Mouse (Mus musculus) kidney, postnatal 0 days (tissue): ENCODE results near the gene 4833439L19Rik. TPM values are rescaled to one million over a fixed set of nuclear protein-coding genes. Genes with fewer than 3 reads are reported as not detected.

Experiments used
- ATAC-seq: fragments of 200-750 bp; cut with Nextera tagmentation; replicated peaks from 2 replicates; pipeline ENCODE4 v1.8.0; 2017; ENCODE audit warnings: low read depth, moderate number of reproducible peaks, moderate TSS enrichment, moderate library complexity; ENCODE audit not compliant: low FRiP score
- DNase-seq: peaks from one replicate; pipeline ENCODE4 v3.0.0-alpha.2; 2016; ENCODE audit warnings: low spot score
- H3K27ac ChIP-seq: fragments of 300-500 bp; sonication (generic); 2 replicates; pipeline ENCODE4 v1.5.1; 2014; ENCODE audit warnings: mild to moderate bottlenecking
- H3K27me3 ChIP-seq: fragments of 300-500 bp; sonication (generic); 2 replicates; pipeline ENCODE4 v1.6.1; 2014; ENCODE audit warnings: low read length, mixed read lengths; ENCODE audit not compliant: insufficient read depth
- H3K36me3 ChIP-seq: fragments of 300-500 bp; sonication (generic); 2 replicates; pipeline ENCODE4 v1.6.1; 2014; ENCODE audit warnings: low read length, mixed read lengths; ENCODE audit not compliant: insufficient read depth
- H3K4me1 ChIP-seq: fragments of 300-500 bp; sonication (generic); replicated peaks from 2 replicates; pipeline ENCODE4 v1.6.1; 2014; ENCODE audit warnings: antibody characterized with exemption, low read length, mixed read lengths; ENCODE audit not compliant: insufficient read depth
- H3K4me2 ChIP-seq: fragments of 300-500 bp; sonication (generic); 2 replicates; pipeline ENCODE4 v1.6.1; 2014; ENCODE audit warnings: mild to moderate bottlenecking, low read length, moderate library complexity, mixed read lengths
- H3K4me3 ChIP-seq: fragments of 300-500 bp; sonication (generic); replicated peaks from 2 replicates; pipeline ENCODE4 v1.5.1; 2014; ENCODE audit warnings: low read depth, low read length
- H3K9ac ChIP-seq: fragments of 300-500 bp; sonication (generic); 2 replicates; pipeline ENCODE4 v1.6.1; 2014; ENCODE audit warnings: low read depth, low read length
- H3K9me3 ChIP-seq: fragments of 300-500 bp; sonication (generic); replicated peaks from 2 replicates; pipeline ENCODE4 v1.6.1; 2016; ENCODE audit warnings: low read length, inconsistent platforms, mixed read lengths
- CTCF ChIP-seq: IDR thresholded peaks from 2 replicates; pipeline ENCODE4 v1.5.1; 2016; ENCODE audit warnings: antibody characterized with exemption, low read depth, mild to moderate bottlenecking, moderate library complexity
- WGBS: fragments of 180-500 bp; shearing (Covaris S2); extraction: QIAGEN DNeasy Blood & Tissue Kit; methylation state at CpG from one replicate; pipeline ENCODE4 v1.1.7; 2014; 5-methylcytosine and 5-hydroxymethylcytosine counted together
- microRNA-seq: library from miRNA; unstranded; fragments of <30 nt; microRNA quantifications from one replicate; pipeline ENCODE4, GENCODE M21; 2016
- polyA plus RNA-seq: library from polyadenylated mRNA; unstranded; fragments of >200 nt; fragmentation: Nextera tagmentation; extraction: Ambion mirVana; gene quantifications from 2 replicates; pipeline ENCODE4 v1.2.1, GENCODE M21; 2015

4833439L19Rik gene
- polyA plus RNA-seq, 1 experiment from 2014 or later = 190 TPM

DNA sequence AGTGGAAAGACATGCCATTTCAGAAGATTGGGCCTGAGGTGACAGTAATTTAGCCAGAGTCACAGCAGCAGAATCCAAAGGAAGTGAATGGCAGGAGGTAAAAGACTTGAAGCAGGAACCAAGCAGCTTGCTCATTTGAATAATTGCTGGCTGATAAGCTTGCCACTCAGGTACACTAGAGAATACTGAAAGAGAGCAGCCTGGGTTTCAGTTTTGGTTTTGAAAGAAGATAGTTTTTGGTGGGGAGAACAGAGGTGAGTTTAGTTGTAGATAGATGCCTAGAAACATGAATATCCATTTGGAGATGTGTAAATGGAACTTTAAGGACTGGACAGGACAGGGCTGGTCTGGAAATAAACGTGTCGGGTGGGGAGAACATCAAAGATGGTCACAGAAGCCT lies 63.9 kb downstream of the 4833439L19Rik start:
- no peak for ATAC-seq
- H3K27me3 ChIP-seq = no peaks in the 10 kb centered on the region
- no peak overlapping the region for H3K9ac ChIP-seq
- WGBS = 73% methylated on average over 2 of the region's 2 CpGs
- H3K4me3 ChIP-seq = no peak overlapping the region
- peaks cover 7% of the 10 kb centered on the region; the same call in 1 of the 2 replicates for H3K4me1 ChIP-seq
- H3K4me2 ChIP-seq = no peak overlapping the region
- no peaks in the 10 kb centered on the region for H3K36me3 ChIP-seq
- H3K27ac ChIP-seq = no peak overlapping the region
- DNase-seq = no peak
- no peak for TF ChIP-seq CTCF
- H3K9me3 ChIP-seq = no peaks in the 10 kb centered on the region

Small RNA genes within 50 kb of the gene (microRNA-seq; reads per million reads assigned to microRNA genes)
- gene Gm24195 = not detected

Other genes with a start within 250 kb of the 4833439L19Rik start
- 4.0 and 4.5 TPM in 2 replicates for gene Cplx2, start 194.1 kb downstream of the 4833439L19Rik start, polyA plus RNA-seq
- 83.4 and 87.7 TPM in 2 replicates for gene Thoc3, start 96.6 kb downstream of the 4833439L19Rik start, polyA plus RNA-seq
- 6.8 and 8.0 TPM in 2 replicates for gene Simc1, start 61.7 kb downstream of the 4833439L19Rik start, polyA plus RNA-seq
- gene Arl10, start 9.6 kb upstream of the 4833439L19Rik start, polyA plus RNA-seq = 21.7 and 23.1 TPM in 2 replicates
- gene Nop16, start 24.7 kb upstream of the 4833439L19Rik start, polyA plus RNA-seq = 60.2 and 61.6 TPM in 2 replicates
- gene Higd2a, start 24.8 kb upstream of the 4833439L19Rik start, polyA plus RNA-seq = 313 and 317 TPM in 2 replicates
- 67.6 and 68.7 TPM in 2 replicates for gene Cltb, start 45.9 kb upstream of the 4833439L19Rik start, polyA plus RNA-seq
- gene Faf2, start 56.3 kb upstream of the 4833439L19Rik start, polyA plus RNA-seq = 61.2 and 63.6 TPM in 2 replicates
- 63.0 and 77.4 TPM in 2 replicates for gene Rnf44, start 128.5 kb upstream of the 4833439L19Rik start, polyA plus RNA-seq
- gene Cdhr2, start 136.0 kb upstream of the 4833439L19Rik start, polyA plus RNA-seq = 10.0 and 10.9 TPM in 2 replicates
- 0.13 and 0.14 TPM in 2 replicates for gene Gprin1, start 184.4 kb upstream of the 4833439L19Rik start, polyA plus RNA-seq
- not detected in 2 replicates for gene Sncb, start 201.2 kb upstream of the 4833439L19Rik start, polyA plus RNA-seq
- gene Eif4e1b, start 218.6 kb upstream of the 4833439L19Rik start, polyA plus RNA-seq = not detected in 2 replicates
- gene Tspan17, start 223.9 kb upstream of the 4833439L19Rik start, polyA plus RNA-seq = 12.8 and 13.0 TPM in 2 replicates